ENCODE assay signal across 12 mouse cellular contexts in genomic region chr11:95144091-95144945, GRCm38 (mm10). TPM values are rescaled to one million over a fixed set of nuclear protein-coding genes. Genes with fewer than 3 reads are reported as not detected.
DNase-seq lines count a peak whose midpoint lies in the region; ATAC-seq and TF ChIP-seq lines count a peak whose summit lies in the region.
"Had no signal": no experiment of that assay in that cellular context is flagged by ENCODE, and none has a peak within 500 bp of the region (broad histone marks: within the 10 kb centered on the region; RNA-seq: fewer than 3 reads in every experiment).

No protein-coding gene starts in this region.

- 5% methylated on average over 9 of the region's 9 CpGs for WGBS in forebrain, embryonic 10.5 days
- 11% methylated on average over 9 of the region's 9 CpGs for WGBS in forebrain, postnatal 0 days
- WGBS in kidney, embryonic 15.5 days, result 4% methylated on average over 9 of the region's 9 CpGs
- WGBS in limb, embryonic 13.5 days, result 13% methylated on average over 9 of the region's 9 CpGs

- no peak for ATAC-seq in forebrain, postnatal 0 days
- no peak for ATAC-seq in kidney, embryonic 15.5 days (replicated peaks; ENCODE audit: low FRiP score)
- ATAC-seq in limb, embryonic 13.5 days (ENCODE audit: low FRiP score, low read depth), result no peak
- ATAC-seq: Patski had no signal

- H3K4me3 ChIP-seq in forebrain, embryonic 10.5 days, result peak overlapping the region; percentile 55
- no peak overlapping the region for H3K4me3 ChIP-seq in forebrain, postnatal 0 days (ENCODE audit: low read depth, low read length)
- peak overlapping the region; percentile 49 for H3K4me3 ChIP-seq in kidney, embryonic 15.5 days (replicated peaks)
- peak overlapping the region; percentile 13; the same call in 1 of the 2 replicates for H3K4me3 ChIP-seq in ES-Bruce4 (ENCODE audit: low read depth, low read length)
- H3K4me3 ChIP-seq in limb, embryonic 13.5 days, result peak overlapping the region; percentile 45

- H3K4me1 ChIP-seq in forebrain, embryonic 10.5 days, result peaks cover 46% of the 10 kb centered on the region
- H3K4me1 ChIP-seq in forebrain, postnatal 0 days (ENCODE audit: insufficient read depth), result no peaks in the 10 kb centered on the region; the same call in 1 of the 2 replicates
- peaks cover 37% of the 10 kb centered on the region for H3K4me1 ChIP-seq in kidney, embryonic 15.5 days
- H3K4me1 ChIP-seq in ES-Bruce4 (ENCODE audit: control insufficient read depth, insufficient read depth, low read length), result peaks cover 3% of the 10 kb centered on the region
- H3K4me1 ChIP-seq in limb, embryonic 13.5 days, result peaks cover 38% of the 10 kb centered on the region

- no peaks in the 10 kb centered on the region for H3K36me3 ChIP-seq in forebrain, embryonic 10.5 days (replicated peaks)
- H3K36me3 ChIP-seq in forebrain, postnatal 0 days (ENCODE audit: insufficient read depth), result no peaks in the 10 kb centered on the region
- no peaks in the 10 kb centered on the region for H3K36me3 ChIP-seq in kidney, embryonic 15.5 days
- H3K36me3 ChIP-seq in ES-Bruce4 (ENCODE audit: control insufficient read depth, insufficient read depth, low read length, poor library complexity, severe bottlenecking), result no peaks in the 10 kb centered on the region
- H3K36me3 ChIP-seq in limb, embryonic 13.5 days, result no peaks in the 10 kb centered on the region

- peaks cover 100% of the 10 kb centered on the region for H3K27me3 ChIP-seq in forebrain, embryonic 10.5 days (ENCODE audit: poor library complexity, severe bottlenecking)
- H3K27me3 ChIP-seq in forebrain, postnatal 0 days (ENCODE audit: insufficient read depth, low read length), result peaks cover 95% of the 10 kb centered on the region
- peaks cover 100% of the 10 kb centered on the region for H3K27me3 ChIP-seq in kidney, embryonic 15.5 days
- H3K27me3 ChIP-seq in ES-Bruce4 (ENCODE audit: control insufficient read depth, insufficient read depth, low read length, poor library complexity, severe bottlenecking), result peaks cover 37% of the 10 kb centered on the region
- peaks cover 100% of the 10 kb centered on the region for H3K27me3 ChIP-seq in limb, embryonic 13.5 days

- H3K4me2 ChIP-seq in forebrain, postnatal 0 days (ENCODE audit: low read depth), result no peak overlapping the region
- peak overlapping the region; percentile 92 for H3K4me2 ChIP-seq in kidney, embryonic 15.5 days
- peak overlapping the region; percentile 71 for H3K4me2 ChIP-seq in limb, embryonic 13.5 days (replicated peaks)

- H3K9me3 ChIP-seq in forebrain, embryonic 10.5 days, result no peaks in the 10 kb centered on the region
- no peaks in the 10 kb centered on the region for H3K9me3 ChIP-seq in forebrain, postnatal 0 days (ENCODE audit: low read length)
- no peaks in the 10 kb centered on the region for H3K9me3 ChIP-seq in kidney, embryonic 15.5 days (replicated peaks)
- H3K9me3 ChIP-seq in ES-Bruce4 (replicated peaks; ENCODE audit: control insufficient read depth, insufficient read depth, low read length, poor library complexity, severe bottlenecking), result no peaks in the 10 kb centered on the region
- H3K9me3 ChIP-seq in limb, embryonic 13.5 days, result no peaks in the 10 kb centered on the region

- TF ChIP-seq CTCF in forebrain, postnatal 0 days (IDR thresholded peaks at IDR 0.05; ENCODE audit: low read depth), result no peak
- TF ChIP-seq CTCF in ES-Bruce4 (IDR thresholded peaks at IDR 0.05; ENCODE audit: low read depth, low read length), result no peak

- no peak for DNase-seq in forebrain, embryonic 10.5 days (ENCODE audit: extremely low spot score, low spot score)
- DNase-seq in forebrain, postnatal 0 days, result no peak
- no peak for DNase-seq in kidney, postnatal 14 days
- no peak for DNase-seq in adrenal gland, postnatal 36 days
- no peak for DNase-seq in testis, postnatal 10 days (ENCODE audit: low spot score)
- DNase-seq: layer of hippocampus, adult 9-11 months had no signal

- TF ChIP-seq POLR2A in ES-Bruce4 (IDR thresholded peaks at IDR 0.05; ENCODE audit: insufficient read depth, low read length), result no peak

- TF ChIP-seq EP300 in ES-Bruce4 (IDR thresholded peaks at IDR 0.05; ENCODE audit: insufficient read depth, low read depth, low read length), result no peak

- no peak overlapping the region for H3K9ac ChIP-seq in forebrain, postnatal 0 days
- H3K9ac ChIP-seq in kidney, embryonic 15.5 days, result no peak overlapping the region
- peak overlapping the region; percentile 69; the same call in 1 of the 2 replicates for H3K9ac ChIP-seq in ES-Bruce4 (ENCODE audit: low read depth, poor library complexity, severe bottlenecking)
- no peak overlapping the region for H3K9ac ChIP-seq in limb, embryonic 13.5 days

- H3K27ac ChIP-seq in forebrain, embryonic 10.5 days, result no peak overlapping the region
- no peak overlapping the region for H3K27ac ChIP-seq in forebrain, postnatal 0 days (ENCODE audit: low read depth, low read length)
- no peak overlapping the region for H3K27ac ChIP-seq in kidney, embryonic 15.5 days
- H3K27ac ChIP-seq in ES-Bruce4 (ENCODE audit: insufficient read depth, low read length), result no peak overlapping the region
- no peak overlapping the region for H3K27ac ChIP-seq in limb, embryonic 13.5 days

RNA-seq across cellular contexts. Expression of gene Dlx4, which starts 1.7 kb away (rescaled TPM):
- polyA plus RNA-seq in forebrain, embryonic 10.5 days (2016; fragmentation: Nextera tagmentation; extraction: Ambion mirVana), result 0.21 and 0.26 TPM in 2 replicates
- 0.15 TPM in 1 of 2 replicates, not detected in the other for total RNA-seq in forebrain, postnatal 0 days (2014; rRNA removed)
- 0.49 and 0.82 TPM in 2 replicates for polyA plus RNA-seq in forebrain, postnatal 0 days (2015; fragmentation: Nextera tagmentation; extraction: Ambion mirVana)
- not detected in 2 replicates for polyA plus RNA-seq in kidney, embryonic 15.5 days (2015; fragmentation: Nextera tagmentation; extraction: Ambion mirVana)
- polyA plus RNA-seq in ES-Bruce4 (2011; ENCODE audit: insufficient read depth, insufficient read length, low read depth, missing spikeins), result 0.96 and 2.0 TPM in 2 replicates
- 2.2 and 2.7 TPM in 2 replicates for polyA plus RNA-seq in limb, embryonic 13.5 days (2015; fragmentation: Nextera tagmentation; extraction: Ambion mirVana)
- total RNA-seq in adrenal gland, postnatal 36 days (2021), result not detected
- total RNA-seq: gastrocnemius, adult 18-20 months; neutrophil, adult 5-6 weeks had no signal

RNA-seq across cellular contexts. Expression of gene Dlx3, which starts 24.4 kb away (rescaled TPM):
- polyA plus RNA-seq in forebrain, embryonic 10.5 days (2016; fragmentation: Nextera tagmentation; extraction: Ambion mirVana), result 3.5 and 3.6 TPM in 2 replicates
- total RNA-seq in forebrain, postnatal 0 days (2014; rRNA removed), result 0.14 TPM in 1 of 2 replicates, not detected in the other
- polyA plus RNA-seq in forebrain, postnatal 0 days (2015; fragmentation: Nextera tagmentation; extraction: Ambion mirVana), result not detected in 2 replicates
- 0.78 and 2.5 TPM in 2 replicates for polyA plus RNA-seq in kidney, embryonic 15.5 days (2015; fragmentation: Nextera tagmentation; extraction: Ambion mirVana)
- 9.9 and 11.3 TPM in 2 replicates for polyA plus RNA-seq in ES-Bruce4 (2011; ENCODE audit: insufficient read depth, insufficient read length, low read depth, missing spikeins)
- 10.2 and 14.2 TPM in 2 replicates for polyA plus RNA-seq in limb, embryonic 13.5 days (2015; fragmentation: Nextera tagmentation; extraction: Ambion mirVana)
- total RNA-seq in adrenal gland, postnatal 36 days (2021), result not detected
- total RNA-seq: gastrocnemius, adult 18-20 months; neutrophil, adult 5-6 weeks had no signal
- polyA plus RNA-seq: Patski had no signal
